Mouse (Mus musculus): ENCODE measurements at regions not wholly inside any gene's neighbourhood (a gene's known extent, or its start where the extent isn't known, plus 50 kb on each side); places are given as distances from the start of the nearest gene placed in this dataset.

- Histone ChIP-seq H3K27me3 (replicated peaks; ENCODE audit: insufficient read depth, low read length) (no peaks in the 10 kb centered on the region), H3K27ac (ENCODE audit: low read length) (no peak overlapping the region), H3K4me3 (ENCODE audit: low read depth, low read length) (no peak overlapping the region), H3K4me2 (replicated peaks; ENCODE audit: low read depth, low read length) (no peak overlapping the region), H3K9me3 (ENCODE audit: low read length) (no peaks in the 10 kb centered on the region), H3K9ac (replicated peaks; ENCODE audit: low read depth) (no peak overlapping the region), H3K36me3 (ENCODE audit: insufficient read depth, low read length) (no peaks in the 10 kb centered on the region), H3K4me1 (ENCODE audit: insufficient read depth, low read depth, low read length) (no peaks in the 10 kb centered on the region)
- WGBS: 88% methylated on average over 4 of the region's 4 CpGs
- ATAC-seq: no peak
- no peak for DNase-seq (ENCODE audit: low spot score)
- TF ChIP-seq CTCF (IDR thresholded peaks at IDR 0.05) (no peak), EP300 (IDR thresholded peaks at IDR 0.05) (no peak)
Observed at GRCm38 (mm10) chr4:7894914-7895313, 343.9 kb downstream of the Car8 start.

- Histone ChIP-seq H3K36me3 (ENCODE audit: insufficient read depth, low read length) (no peaks in the 10 kb centered on the region), H3K27me3 (replicated peaks; ENCODE audit: insufficient read depth, low read length) (no peaks in the 10 kb centered on the region), H3K4me2 (replicated peaks; ENCODE audit: low read depth, low read length) (no peak overlapping the region), H3K27ac (ENCODE audit: low read length) (no peak overlapping the region), H3K4me1 (ENCODE audit: insufficient read depth, low read depth, low read length) (no peaks in the 10 kb centered on the region), H3K9me3 (ENCODE audit: low read length) (no peaks in the 10 kb centered on the region), H3K9ac (replicated peaks; ENCODE audit: low read depth) (no peak overlapping the region), H3K4me3 (ENCODE audit: low read depth, low read length) (no peak overlapping the region)
- no peak for DNase-seq (ENCODE audit: low spot score)
- TF ChIP-seq CTCF (IDR thresholded peaks at IDR 0.05): peak; percentile 23; the same call in 1 of the 2 replicates
- no peak for TF ChIP-seq EP300 (IDR thresholded peaks at IDR 0.05)
- 62% methylated on average over 2 of the region's 2 CpGs for WGBS
- ATAC-seq: no peak
Observed at GRCm38 (mm10) chr4:7891128-7891527, 347.7 kb downstream of the Car8 start.

GRCm38 (mm10) chr4:7854518-7854917, 384.3 kb downstream of the Car8 start:
- no peak overlapping the region for H3K9ac ChIP-seq (replicated peaks; ENCODE audit: low read depth)
- H3K27ac ChIP-seq (ENCODE audit: low read length): no peak overlapping the region
- no peaks in the 10 kb centered on the region for H3K4me1 ChIP-seq (ENCODE audit: insufficient read depth, low read depth, low read length)
- H3K9me3 ChIP-seq (ENCODE audit: low read length): no peaks in the 10 kb centered on the region
- H3K4me2 ChIP-seq (replicated peaks; ENCODE audit: low read depth, low read length): no peak overlapping the region
- H3K36me3 ChIP-seq (ENCODE audit: insufficient read depth, low read length): no peaks in the 10 kb centered on the region
- no peak for ATAC-seq
- no peak overlapping the region for H3K4me3 ChIP-seq (ENCODE audit: low read depth, low read length)
- 76% methylated on average over 1 of the region's 1 CpGs for whole genome bisulfite sequencing
- DNase-seq (ENCODE audit: low spot score): no peak
- TF ChIP-seq CTCF (IDR thresholded peaks at IDR 0.05): no peak
- TF ChIP-seq EP300 (IDR thresholded peaks at IDR 0.05): no peak
- no peaks in the 10 kb centered on the region for H3K27me3 ChIP-seq (replicated peaks; ENCODE audit: insufficient read depth, low read length)

- Histone ChIP-seq H3K4me2 (replicated peaks; ENCODE audit: low read depth, low read length) (no peak overlapping the region), H3K27me3 (replicated peaks; ENCODE audit: insufficient read depth, low read length) (no peaks in the 10 kb centered on the region), H3K27ac (ENCODE audit: low read length) (no peak overlapping the region), H3K4me3 (ENCODE audit: low read depth, low read length) (no peak overlapping the region), H3K4me1 (ENCODE audit: insufficient read depth, low read depth, low read length) (no peaks in the 10 kb centered on the region), H3K36me3 (ENCODE audit: insufficient read depth, low read length) (no peaks in the 10 kb centered on the region), H3K9ac (replicated peaks; ENCODE audit: low read depth) (no peak overlapping the region), H3K9me3 (ENCODE audit: low read length) (no peaks in the 10 kb centered on the region)
- 62% methylated on average over 1 of the region's 1 CpGs for WGBS
- DNase-seq (ENCODE audit: low spot score) (peak; percentile 33), ATAC-seq (no peak)
- TF ChIP-seq CTCF (IDR thresholded peaks at IDR 0.05) (peak; percentile 77), EP300 (IDR thresholded peaks at IDR 0.05) (no peak)
Observed at GRCm38 (mm10) chr4:7853121-7853782, 385.6 kb downstream of the Car8 start.

GRCm38 (mm10) chr4:7852006-7852615, 386.7 kb downstream of the Car8 start:
- 76% methylated on average over 4 of the region's 4 CpGs for WGBS
- DNase-seq (ENCODE audit: low spot score): no peak
- no peaks in the 10 kb centered on the region for H3K27me3 ChIP-seq (replicated peaks; ENCODE audit: insufficient read depth, low read length)

GRCm38 (mm10) chr4:7847411-7847810, 391.4 kb downstream of the Car8 start:
- TF ChIP-seq EP300 (IDR thresholded peaks at IDR 0.05): no peak
- TF ChIP-seq CTCF (IDR thresholded peaks at IDR 0.05): no peak
- 72% methylated on average over 5 of the region's 5 CpGs for WGBS
- Histone ChIP-seq H3K4me3 (ENCODE audit: low read depth, low read length) (no peak overlapping the region), H3K27ac (ENCODE audit: low read length) (no peak overlapping the region), H3K9ac (replicated peaks; ENCODE audit: low read depth) (no peak overlapping the region), H3K4me2 (replicated peaks; ENCODE audit: low read depth, low read length) (no peak overlapping the region), H3K36me3 (ENCODE audit: insufficient read depth, low read length) (no peaks in the 10 kb centered on the region), H3K27me3 (replicated peaks; ENCODE audit: insufficient read depth, low read length) (no peaks in the 10 kb centered on the region), H3K4me1 (ENCODE audit: insufficient read depth, low read depth, low read length) (no peaks in the 10 kb centered on the region), H3K9me3 (ENCODE audit: low read length) (no peaks in the 10 kb centered on the region)
- no peak for ATAC-seq
- no peak for DNase-seq (ENCODE audit: low spot score)

More at GRCm38 (mm10) chr4:7852006-7852615, 386.7 kb downstream of the Car8 start:
- Histone ChIP-seq H3K4me3 (ENCODE audit: low read depth, low read length) (no peak overlapping the region), H3K9me3 (ENCODE audit: low read length) (no peaks in the 10 kb centered on the region), H3K9ac (replicated peaks; ENCODE audit: low read depth) (no peak overlapping the region), H3K36me3 (ENCODE audit: insufficient read depth, low read length) (no peaks in the 10 kb centered on the region), H3K27ac (ENCODE audit: low read length) (no peak overlapping the region), H3K4me1 (ENCODE audit: insufficient read depth, low read depth, low read length) (no peaks in the 10 kb centered on the region), H3K4me2 (replicated peaks; ENCODE audit: low read depth, low read length) (no peak overlapping the region)
- TF ChIP-seq CTCF (IDR thresholded peaks at IDR 0.05) (no peak), EP300 (IDR thresholded peaks at IDR 0.05) (no peak)
- ATAC-seq: no peak

Data from lung, postnatal 0 days (tissue).